Comparison of ENCODE assay signal across 37 mouse cellular contexts in genomic region chr12:65232801-65233200, GRCm38 (mm10). TPM values are rescaled to one million over a fixed set of nuclear protein-coding genes. Genes with fewer than 3 reads are reported as not detected.
"Had no signal": no experiment of that assay in that cellular context is flagged by ENCODE, and none has a peak within 500 bp of the region (broad histone marks: within the 10 kb centered on the region; RNA-seq: fewer than 3 reads in every experiment).

No protein-coding gene starts in this region.

RNA-seq across cellular contexts. Expression of gene Wdr20rt, which starts 7.5 kb away (rescaled TPM):
- total RNA-seq: heart, postnatal 10 days; heart, postnatal 14 days; heart, postnatal 25 days; heart, postnatal 36 days; heart, postnatal 4 days; hematopoietic stem cell, adult 5-6 weeks; hindbrain, postnatal 0 days; layer of hippocampus, postnatal 10 days; layer of hippocampus, postnatal 14 days; layer of hippocampus, postnatal 25 days; left cerebral cortex, adult 18-20 months; left cerebral cortex, adult 2 months; left cerebral cortex, adult 8-10 months had no signal
- polyA plus RNA-seq: heart, embryonic 11.5 days; heart, embryonic 12.5 days; heart, embryonic 13.5 days; heart, embryonic 14.5 days; heart, embryonic 15.5 days; heart, embryonic 16.5 days; heart, postnatal 0 days; hindbrain, embryonic 10.5 days; hindbrain, embryonic 11.5 days; hindbrain, embryonic 12.5 days; hindbrain, embryonic 13.5 days; hindbrain, embryonic 14.5 days; hindbrain, embryonic 15.5 days; hindbrain, embryonic 16.5 days; hindbrain, postnatal 0 days; inflammation-experienced regulatory T-cells, adult 6 months; intestine, embryonic 14.5 days; intestine, embryonic 15.5 days; intestine, embryonic 16.5 days; kidney, adult 2 months; kidney, embryonic 14.5 days; kidney, embryonic 15.5 days; kidney, embryonic 16.5 days; kidney, postnatal 0 days; large intestine, adult 2 months had no signal
